Mouse (Mus musculus): ENCODE data around the gene Pakap.

Pakap gene

DNA sequence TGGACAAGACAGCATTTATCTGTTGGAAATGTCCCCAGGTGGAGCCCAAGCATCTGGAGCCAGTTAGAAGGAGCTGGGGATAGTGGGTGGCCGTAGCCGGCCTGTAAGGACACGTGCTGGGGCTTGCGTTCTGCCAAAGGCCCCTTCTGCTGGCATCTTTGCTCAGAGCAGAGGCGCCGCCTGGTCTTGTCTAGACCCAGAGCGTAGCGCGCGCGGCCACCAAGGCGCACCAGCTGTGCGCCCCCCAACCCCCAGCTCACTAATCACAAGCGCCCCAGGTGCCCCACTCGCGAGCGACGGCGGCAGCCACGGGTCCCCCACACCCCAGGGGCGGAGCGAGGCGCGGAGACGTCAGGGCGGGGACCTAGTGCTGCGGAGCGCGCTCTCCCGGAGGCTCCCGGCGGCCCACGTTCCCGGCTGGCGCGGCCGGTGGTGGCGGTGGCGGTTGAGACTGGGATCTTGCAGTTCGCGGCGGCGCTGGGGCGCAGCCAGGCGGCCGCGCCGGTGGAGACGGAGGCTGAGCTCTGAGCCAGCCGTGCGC lies at the start of gene Pakap:
Gene Pakap (plus strand): TSS at position 514 of the 541 bp plus-strand sequence.
- peak; percentile 31 to 64 for DNase-seq (ENCODE audit: low spot score in 2 of 2)

DNA sequence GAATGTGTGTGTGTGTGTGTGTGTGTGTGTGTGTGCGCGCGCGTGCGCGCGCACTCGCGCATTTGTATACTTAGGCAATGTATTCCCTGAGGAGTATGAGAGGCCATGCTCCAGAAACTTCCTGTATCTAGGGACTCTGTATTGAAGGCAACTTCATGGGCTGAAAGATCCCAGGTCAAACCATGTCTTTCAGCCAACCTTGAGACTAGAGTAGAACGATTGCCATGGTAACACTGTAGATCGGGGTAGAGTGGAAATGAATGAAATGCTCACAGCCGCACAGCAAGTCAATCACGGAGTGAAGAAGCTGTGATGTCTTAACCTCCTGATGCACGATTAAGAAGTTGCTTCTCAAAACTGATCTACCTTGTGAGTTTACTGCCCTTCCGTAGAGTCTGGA lies 44.5 kb upstream of the Pakap start:
- DNase-seq (ENCODE audit: low spot score in 2 of 2): no peak

DNA sequence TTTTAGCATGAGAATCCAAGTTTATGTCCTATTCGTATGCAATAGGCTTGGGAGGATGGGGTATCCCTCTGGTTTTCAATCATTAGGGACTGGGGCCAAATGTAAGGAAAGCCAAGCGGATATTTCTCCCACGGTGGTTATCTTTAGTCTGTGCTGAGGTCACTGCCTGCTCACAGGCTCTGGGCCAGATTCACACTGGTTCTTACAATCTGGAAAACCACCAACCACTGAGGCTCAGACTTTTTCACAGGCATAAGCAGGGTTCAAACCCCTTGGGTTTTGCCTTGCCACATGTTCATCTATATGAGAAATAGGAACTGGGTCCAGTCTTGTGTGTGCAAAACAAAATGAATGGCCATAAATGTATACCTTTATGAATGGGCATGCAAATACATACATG lies 43.5 kb upstream of the Pakap start:
- DNase-seq (ENCODE audit: low spot score in 2 of 2): no peak

DNA sequence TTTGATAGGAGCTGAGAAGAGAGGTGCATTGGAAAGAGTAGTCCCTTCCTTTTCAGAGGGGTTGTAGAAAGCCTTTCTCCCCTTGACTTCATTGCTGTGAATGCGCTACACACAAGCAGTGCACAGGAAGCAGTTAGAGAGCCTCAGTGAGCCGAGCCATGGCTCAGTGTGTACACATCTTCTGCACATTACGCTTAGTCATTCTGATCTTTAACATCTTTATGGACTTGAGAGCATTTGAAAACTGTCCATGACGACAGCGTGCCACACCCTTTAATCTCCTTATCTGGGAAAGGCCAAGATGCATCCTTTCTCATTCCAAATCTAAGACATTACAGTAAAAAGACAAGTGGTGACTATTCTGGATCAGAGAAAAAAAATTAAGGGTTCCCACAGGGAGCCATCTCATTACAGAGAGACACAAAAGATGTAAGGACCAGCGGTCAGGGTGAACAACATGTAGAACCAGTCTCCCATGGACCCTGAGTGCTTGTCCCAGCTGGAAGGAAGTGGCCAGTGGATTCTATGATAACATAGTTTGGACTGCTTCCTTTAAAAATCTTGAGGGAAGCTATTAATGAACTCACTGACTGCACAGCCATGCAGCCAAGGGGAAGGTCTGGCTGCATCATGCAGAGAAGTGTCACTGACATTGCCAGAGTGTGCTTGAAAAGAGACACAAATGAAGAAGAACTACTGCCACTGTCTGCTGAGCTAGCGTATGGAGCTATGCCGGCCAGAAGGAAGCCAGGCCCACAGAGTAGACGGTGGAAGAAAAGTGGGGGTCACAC lies 42.6 kb upstream of the Pakap start:
- no peak for DNase-seq (ENCODE audit: low spot score in 2 of 2)

DNA sequence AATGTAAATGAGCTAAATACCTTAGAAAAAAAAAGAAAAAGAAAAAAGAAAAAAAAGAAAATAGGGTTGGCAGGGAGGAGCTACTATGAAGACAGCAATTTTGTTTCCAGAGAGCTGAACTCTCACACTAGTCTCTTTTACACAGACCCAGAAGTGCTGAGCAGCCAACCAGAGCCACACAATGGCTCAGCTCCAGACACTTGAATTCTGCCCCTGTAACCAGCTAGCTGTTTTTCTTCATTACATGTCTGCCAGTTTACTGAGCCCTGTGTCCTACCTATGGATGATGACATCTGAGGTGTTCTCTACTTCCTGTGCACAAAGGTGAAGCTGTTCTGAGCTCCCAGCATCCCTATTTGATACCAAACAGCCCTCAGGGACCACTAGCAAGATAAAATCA lies 39.7 kb upstream of the Pakap start:
- no peak for DNase-seq (ENCODE audit: low spot score in 2 of 2)

DNA sequence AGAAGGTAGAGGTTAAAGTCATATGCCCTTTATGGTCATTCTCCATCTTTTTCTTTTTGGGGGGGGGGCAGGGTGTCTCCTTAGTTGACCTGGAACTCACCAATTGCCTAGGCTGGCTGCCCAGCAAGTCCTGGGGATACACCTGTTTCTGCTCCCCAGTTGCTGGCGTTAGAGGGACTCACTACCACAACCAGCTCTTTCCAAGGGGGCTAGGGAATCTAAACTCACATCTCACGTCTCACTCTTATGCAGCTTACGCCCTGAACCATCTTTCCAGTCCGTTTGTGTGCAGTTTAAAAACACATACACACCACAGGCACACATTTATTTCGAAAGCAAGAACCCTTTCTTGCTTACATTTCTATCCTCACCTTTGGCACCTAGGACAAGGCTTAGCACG lies 34.3 kb upstream of the Pakap start:
- DNase-seq (ENCODE audit: low spot score in 2 of 2): no peak

DNA sequence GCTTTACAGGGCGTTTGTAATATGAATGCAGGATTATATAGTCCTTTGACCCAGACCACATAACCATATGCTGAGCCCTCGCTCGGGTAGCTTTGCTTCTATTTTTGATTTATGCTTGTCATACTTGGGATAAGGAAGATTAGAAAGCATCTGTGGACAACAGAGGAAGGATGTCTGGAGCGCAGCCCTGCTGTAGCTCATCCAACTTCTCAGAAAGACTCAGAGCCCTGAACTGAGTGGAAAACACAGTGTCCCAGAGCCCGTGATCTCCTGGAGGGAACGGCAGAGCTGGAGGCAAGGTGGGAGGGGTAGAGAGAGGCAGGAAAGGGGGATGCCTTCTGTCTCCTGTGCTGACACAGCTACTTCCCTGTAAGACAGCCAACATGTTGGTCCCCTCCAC lies 33.7 kb upstream of the Pakap start:
- DNase-seq (ENCODE audit: low spot score in 2 of 2): no peak

DNA sequence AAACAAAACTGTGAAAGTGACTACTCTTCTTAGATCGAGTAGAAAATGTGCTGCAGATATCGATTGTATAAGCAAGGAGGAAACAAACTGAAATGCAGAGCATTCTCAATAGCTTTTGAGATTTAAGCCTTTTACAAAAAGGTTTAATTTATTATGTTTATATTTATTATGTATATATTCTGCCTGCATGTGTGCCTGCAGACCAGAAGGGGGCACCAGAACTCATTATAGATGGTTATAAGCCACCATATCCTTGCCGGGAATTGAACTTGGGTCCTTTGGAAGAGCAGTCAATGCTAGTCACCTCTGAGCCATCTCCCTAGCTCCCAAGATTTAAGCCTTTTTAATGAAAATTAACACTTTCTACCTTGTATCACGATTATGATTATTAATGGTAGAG lies 32.9 kb upstream of the Pakap start:
- DNase-seq (ENCODE audit: low spot score in 2 of 2): no peak

DNA sequence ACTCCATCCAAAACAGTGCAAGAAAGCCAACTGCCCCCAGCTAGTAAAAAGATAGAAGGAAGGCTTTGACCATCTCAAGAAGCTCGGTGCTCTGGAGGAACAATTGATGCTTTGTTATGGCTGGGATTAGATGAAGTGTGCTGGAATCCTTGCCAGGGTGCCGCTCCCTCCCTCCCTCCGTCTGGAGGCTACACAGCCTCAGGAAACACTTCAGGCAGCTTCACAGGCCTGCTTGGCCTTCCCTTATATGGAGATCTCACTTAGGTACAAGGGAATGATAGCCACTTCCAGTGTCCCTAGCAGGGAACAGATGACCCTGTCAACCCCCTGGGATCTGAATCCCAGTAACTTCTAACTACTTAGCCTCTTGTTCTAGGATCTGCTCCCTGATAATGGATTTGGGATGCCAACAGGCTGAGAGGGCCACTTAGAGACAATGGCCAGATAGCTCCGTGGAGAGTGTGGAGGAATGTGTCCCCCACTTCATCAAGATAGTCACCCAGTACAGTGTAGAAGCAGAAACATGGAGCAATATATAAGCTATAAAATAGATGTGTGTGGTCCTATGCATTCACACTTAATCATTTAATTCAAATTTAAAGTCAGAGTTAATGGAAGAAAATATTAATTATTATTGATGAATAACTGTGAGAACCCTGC lies 29.8 kb upstream of the Pakap start:
- no peak for DNase-seq (ENCODE audit: low spot score in 2 of 2)

DNA sequence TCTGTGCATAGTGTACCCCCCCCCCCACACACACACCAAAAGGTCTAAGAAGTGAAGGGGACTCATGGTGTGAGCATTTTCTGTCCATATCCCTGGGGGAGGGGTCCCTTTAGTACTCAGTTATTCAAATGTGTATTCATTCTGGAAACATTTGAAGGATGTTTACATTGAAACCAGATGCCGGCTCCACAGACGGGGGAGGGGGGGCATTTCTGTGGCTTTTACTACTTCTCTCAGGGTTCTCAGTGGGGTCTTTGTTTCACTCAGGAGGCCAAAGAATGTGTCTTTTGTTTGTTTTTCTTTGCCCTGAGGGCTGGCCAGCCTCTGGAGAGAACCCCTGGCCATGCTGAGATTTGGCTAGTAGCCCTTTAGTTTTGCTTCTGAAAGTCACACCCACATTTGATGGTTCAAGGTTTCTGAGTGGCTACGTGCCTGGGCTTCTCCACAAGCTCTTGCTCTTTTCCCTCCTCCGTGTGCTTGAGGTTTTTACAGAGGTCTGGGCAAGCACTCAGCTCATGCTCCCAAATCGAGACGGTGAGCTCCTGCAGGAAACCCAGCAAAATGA lies 24.2 kb upstream of the Pakap start:
- peak in 1 of 2 experiments; percentile 8 for DNase-seq (ENCODE audit: low spot score in 2 of 2)

DNA sequence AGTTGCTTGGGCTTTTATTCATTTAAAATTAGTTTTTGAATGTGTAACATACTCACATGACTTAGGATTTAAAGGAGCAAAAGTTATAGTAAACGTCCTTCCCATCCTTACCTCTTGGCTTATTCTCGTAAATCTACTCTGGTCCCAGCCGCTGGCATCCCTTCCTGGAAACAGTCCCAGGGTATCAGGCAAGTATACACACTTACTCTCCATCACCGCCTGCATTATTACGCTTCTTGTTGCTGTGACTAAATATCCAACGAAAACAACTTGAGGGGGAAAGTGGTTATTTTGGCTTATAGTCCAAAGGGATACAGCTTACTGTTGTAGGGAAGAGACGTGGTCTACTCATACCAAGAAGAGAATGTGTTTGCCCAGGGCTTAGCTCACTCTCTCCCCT lies 20.2 kb upstream of the Pakap start:
- no peak for DNase-seq (ENCODE audit: low spot score in 2 of 2)

DNA sequence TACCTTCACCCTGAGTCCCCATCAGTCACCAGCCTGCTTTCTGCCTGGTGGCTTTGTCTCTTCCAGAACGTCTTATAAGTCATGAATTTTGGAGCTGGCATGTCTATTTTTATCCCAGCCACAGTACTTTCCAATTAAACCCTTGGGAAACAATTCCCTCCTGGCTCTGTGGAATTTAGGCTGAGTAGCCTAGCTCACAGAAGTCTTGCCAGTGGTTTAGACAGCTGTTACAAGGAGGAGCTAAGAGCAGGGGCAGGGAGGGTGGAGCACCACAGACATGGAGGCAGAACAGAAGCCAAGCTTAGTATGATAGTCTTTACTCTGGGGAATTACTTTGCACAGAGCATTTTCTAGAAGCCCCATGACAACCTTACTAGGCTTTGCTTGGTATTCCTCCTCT lies 17.8 kb upstream of the Pakap start:
- no peak for DNase-seq (ENCODE audit: low spot score in 2 of 2)

DNA sequence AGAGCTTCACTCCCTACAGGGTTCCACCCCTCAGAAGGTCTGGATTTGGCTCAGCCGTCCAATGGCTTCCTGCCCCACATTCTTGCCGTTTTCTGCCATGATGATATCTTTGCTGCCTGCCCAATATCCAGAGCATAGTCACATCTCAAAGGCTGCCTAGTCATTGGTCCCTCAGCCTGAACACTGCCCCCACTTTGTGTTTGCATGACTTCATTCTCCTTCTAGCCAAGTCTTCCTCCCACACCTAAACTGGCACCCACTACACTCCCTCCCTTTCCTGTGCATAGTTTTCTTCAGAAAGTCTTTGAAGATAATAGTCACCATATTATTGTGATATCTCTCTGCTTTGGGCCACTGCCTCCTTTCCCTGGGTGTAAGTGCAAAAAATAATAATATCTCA lies 10.9 kb upstream of the Pakap start:
- no peak for DNase-seq (ENCODE audit: low spot score in 2 of 2)

DNA sequence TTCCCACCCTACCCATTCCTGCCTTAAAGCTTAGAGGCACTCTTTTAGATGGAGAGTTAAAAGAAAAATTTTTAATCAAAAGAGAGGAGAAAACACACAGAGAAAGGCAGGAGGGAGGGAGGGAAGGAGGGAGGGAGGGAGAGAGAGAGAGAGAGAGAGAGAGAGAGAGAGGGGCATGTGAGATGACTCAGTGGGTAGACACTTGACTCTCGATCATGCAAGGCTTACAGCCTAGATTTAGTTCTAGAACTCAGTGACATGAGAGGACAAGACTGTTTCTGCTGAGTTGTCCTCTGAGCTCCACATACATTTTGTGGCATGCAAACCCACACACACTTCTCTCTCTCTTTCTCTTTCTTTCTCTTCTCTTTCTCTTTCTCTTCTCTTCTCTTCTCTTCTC lies 8.5 kb upstream of the Pakap start:
- no peak for DNase-seq (ENCODE audit: low spot score in 2 of 2)

DNA sequence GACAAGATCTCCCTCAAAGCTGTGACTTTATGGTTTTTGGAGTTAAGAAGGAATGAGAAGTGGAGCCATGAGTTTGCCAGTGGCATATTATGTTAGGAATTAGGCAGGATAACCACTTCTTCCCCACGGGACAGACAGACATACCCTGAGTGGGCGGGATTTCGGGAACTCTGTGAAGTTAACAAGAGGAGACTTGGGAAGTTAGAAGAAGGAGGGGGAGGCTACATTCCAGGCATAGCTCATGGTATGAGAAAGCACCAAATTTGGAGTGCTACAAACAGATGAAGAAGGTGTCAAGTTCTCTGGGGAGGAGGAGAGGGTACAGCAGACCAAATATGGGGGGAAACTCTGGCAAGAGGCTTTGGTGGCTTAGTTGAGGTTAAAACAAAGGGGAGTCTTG lies 8.0 kb upstream of the Pakap start:
- no peak for DNase-seq (ENCODE audit: low spot score in 2 of 2)

DNA sequence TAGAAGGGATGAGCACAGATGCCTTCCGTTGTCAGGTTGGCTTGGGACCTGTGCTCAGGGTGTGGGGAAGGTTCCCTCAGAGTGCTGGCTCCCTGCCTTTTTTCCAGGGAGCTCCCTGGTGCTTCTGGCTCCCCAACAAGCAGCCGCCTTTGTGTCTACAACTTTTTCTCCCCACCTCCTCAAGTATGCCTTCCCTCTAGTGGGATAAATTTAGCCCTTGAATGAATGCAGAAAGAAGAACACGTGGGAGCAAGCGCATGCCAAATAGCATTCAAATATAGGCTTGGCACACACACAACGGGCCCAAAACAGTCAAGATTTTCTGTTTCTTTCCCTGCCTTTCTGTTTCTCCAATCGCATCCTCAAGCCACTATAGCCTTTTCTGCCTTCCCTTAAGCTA lies 6.9 kb upstream of the Pakap start:
- peak; percentile 55 to 79 for DNase-seq (ENCODE audit: low spot score in 2 of 2)

DNA sequence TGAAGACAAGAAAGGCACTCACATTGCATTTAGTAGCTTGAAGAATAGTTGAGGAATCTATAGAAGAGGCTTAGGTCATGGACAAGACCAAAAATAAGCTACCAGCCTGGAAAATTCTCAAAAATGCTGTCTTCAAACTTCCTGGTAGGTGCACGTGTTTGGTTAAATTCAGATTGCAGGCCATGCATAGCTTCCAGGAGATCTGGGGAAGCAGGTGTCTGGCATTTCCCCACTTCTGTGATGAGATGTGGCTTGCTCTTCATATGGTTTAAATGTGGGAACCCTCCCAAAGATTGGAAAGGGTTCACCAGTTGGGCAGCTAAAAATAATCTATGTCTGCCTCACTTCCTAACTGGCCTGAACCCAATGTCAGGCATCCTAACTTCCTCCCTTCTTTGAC lies 2.7 kb upstream of the Pakap start:
- no peak for DNase-seq (ENCODE audit: low spot score in 2 of 2)

DNA sequence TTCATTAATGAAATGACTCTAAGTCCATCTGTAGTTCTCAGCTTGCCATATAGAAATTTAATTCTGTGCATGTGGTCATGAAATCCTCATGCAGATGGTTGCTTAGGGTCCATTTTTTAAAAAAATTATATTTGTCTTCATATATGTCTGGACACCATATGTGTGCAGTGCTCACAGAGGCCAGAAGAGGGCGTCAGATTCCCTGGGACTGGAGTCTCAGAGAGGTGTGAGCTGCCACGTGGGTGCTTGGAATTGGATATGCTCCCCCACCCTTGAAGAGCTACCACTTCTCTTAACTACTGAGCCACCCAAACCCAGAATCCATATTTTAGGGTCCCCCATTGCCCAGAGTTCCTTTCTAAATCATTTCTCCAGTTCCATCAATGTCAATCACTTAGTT lies 2.2 kb upstream of the Pakap start:
- DNase-seq (ENCODE audit: low spot score in 2 of 2): no peak

DNA sequence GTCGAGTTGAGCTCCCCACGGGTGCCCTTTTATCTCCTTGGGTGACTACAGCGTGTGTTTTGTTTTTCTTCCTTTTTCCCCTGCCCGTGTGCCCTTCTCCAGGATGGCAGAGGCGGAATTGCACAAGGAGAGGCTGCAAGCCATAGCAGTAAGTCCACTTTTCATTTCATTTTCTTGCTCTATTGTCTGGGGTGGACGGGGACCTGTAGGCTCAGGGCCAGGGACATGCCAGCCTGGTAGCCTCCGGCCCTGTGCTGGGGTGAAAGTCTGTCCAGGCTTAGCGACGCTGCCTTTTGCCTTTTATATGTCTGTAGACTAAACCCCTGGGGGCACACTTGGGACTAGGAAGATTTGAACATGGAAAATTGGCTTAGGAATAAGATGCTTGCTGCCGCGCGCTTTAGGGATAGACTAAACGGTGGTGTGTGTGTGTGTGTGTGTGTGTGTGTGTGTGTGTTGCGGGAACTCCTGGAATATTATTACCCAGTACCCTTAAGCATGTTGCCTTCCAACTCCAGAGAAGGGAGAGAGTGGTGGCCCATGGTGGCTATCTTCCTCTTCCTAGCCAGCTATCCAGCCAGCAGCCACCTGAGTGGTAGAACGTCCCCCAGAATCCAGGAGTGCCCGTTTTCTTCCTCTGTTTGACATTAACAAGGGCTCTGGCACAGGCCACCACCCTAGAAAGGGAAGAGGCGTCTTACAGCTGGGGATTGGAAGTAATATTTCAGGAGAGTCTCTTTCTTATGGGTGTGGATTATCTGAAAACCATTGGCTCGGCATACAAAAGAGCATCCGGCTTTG lies 489 bp downstream of the Pakap start:
- no peak for DNase-seq (ENCODE audit: low spot score in 2 of 2)

DNA sequence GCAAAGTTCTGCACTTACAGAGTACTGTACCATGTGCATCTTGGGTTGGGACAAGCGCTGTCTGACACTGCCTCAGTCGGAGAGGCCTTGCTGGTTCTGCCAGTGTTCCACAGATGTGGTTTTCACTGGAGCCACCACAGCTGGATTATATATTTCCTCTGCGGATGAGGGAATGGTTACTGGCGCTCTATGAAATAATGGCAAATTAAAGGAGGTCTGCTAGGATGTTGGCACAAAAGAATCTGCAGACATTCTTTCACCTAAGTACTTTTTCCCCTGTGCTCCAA lies 1.0 kb downstream of the Pakap start:
- DNase-seq (ENCODE audit: low spot score in 2 of 2): no peak

DNA sequence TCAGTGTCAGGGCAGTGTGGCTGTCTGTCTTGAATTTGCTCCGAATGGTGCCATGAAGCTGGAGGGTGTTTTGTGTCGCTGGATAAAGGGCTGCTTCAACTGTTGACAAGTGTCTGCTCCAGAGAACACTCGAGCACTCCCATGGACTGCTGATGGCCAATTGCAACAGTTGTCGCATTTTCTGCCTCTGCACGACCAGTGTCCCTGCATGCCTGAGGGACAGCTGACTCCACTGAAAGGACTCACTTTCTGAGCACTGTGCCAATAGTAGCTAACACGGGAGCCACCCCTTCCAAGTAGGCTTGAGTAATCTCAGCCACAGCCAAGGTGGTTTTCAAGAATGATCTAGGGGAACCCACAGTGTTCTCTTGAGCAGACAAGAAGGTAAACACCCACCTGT lies 1.7 kb downstream of the Pakap start:
- no peak for DNase-seq (ENCODE audit: low spot score in 2 of 2)

DNA sequence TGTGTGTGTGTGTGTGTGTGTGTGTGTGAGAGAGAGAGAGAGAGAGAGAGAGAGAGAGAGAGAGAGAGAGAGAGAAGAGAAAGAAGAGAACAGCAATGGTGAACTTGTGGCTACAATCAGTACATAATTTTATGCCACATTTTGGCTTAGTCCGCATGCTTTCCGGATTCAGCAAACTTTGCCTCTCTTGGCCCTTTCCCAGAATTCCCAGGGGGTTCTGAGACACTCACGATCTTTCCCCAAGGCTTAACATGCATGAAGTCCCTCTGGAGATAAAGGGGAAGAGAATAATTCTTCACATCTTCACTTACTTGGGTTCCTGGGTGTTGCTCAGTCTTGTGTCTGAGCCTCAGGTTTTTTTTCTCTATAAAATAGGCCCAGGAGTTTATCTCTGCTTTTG lies 2.2 kb downstream of the Pakap start:
- DNase-seq (ENCODE audit: low spot score in 2 of 2): no peak
